Mouse (Mus musculus) CH12.LX (cell line): ENCODE data around the gene Prkcsh. TPM values are rescaled to one million over a fixed set of nuclear protein-coding genes. Genes with fewer than 3 reads are reported as not detected.

Source experiments
- DNase-seq: peaks from one replicate; pipeline ENCODE4 v3.0.0-alpha.2; 2013; ENCODE audit errors: extremely low read depth
- H3K27ac ChIP-seq: 2 replicates; pipeline ENCODE4 v1.5.1; 2012; ENCODE audit warnings: low read depth, mild to moderate bottlenecking, control low read depth, moderate library complexity; ENCODE audit not compliant: insufficient read depth
- H3K27me3 ChIP-seq: replicated peaks from 2 replicates; pipeline ENCODE3; 2012; ENCODE audit warnings: inconsistent platforms
- H3K36me3 ChIP-seq, 2 experiments: replicated peaks in 1 of 2; 2 replicates each; pipeline versions ENCODE3 to v1.6.1; 2012; ENCODE audit warnings: inconsistent platforms in 1 of 2, low read length in 1 of 2, mild to moderate bottlenecking in 1 of 2, mixed read lengths in 1 of 2, moderate library complexity in 1 of 2; ENCODE audit not compliant: control insufficient read depth in 1 of 2, insufficient read depth in 1 of 2
- H3K4me1 ChIP-seq, 2 experiments: 2 replicates each; pipeline ENCODE4 v1.6.1; 2012; ENCODE audit warnings: inconsistent platforms in 1 of 2, moderate library complexity in 1 of 2; ENCODE audit not compliant: insufficient read depth in 2 of 2, control insufficient read depth in 1 of 2
- H3K4me2 ChIP-seq: 2 replicates; pipeline ENCODE4 v1.6.1; 2012; ENCODE audit warnings: low read depth, mild to moderate bottlenecking, control low read depth; ENCODE audit not compliant: poor library complexity, insufficient read depth, severe bottlenecking
- H3K4me3 ChIP-seq, 3 experiments: fragments of 150-350 bp in 1 of 3; sonication (generic) in 1 of 3; replicated peaks in 1 of 3; 2 replicates each; pipeline versions ENCODE3 to v1.5.1; 2011 to 2012; ENCODE audit warnings: low read depth in 2 of 3, low read length in 2 of 3, mild to moderate bottlenecking in 2 of 3, moderate library complexity in 2 of 3, control low read depth in 1 of 3, improper control_type of control experiment in 1 of 3, inconsistent platforms in 1 of 3, mixed read lengths in 1 of 3; ENCODE audit not compliant: poor library complexity in 1 of 3
- H3K79me2 ChIP-seq: replicated peaks from 2 replicates; pipeline ENCODE4 v1.6.1; 2012; ENCODE audit warnings: mild to moderate bottlenecking, moderate library complexity; ENCODE audit not compliant: control insufficient read depth, poor library complexity, insufficient read depth, severe bottlenecking; ENCODE audit errors: extremely low read depth
- H3K9ac ChIP-seq: 2 replicates; pipeline ENCODE4 v1.6.1; 2012; ENCODE audit warnings: low read depth, mild to moderate bottlenecking, control low read depth, moderate library complexity; ENCODE audit not compliant: insufficient read depth
- H3K9me3 ChIP-seq: replicated peaks from 2 replicates; pipeline ENCODE3; 2012; ENCODE audit warnings: low read length, inconsistent platforms, mixed read lengths
- BHLHE40 ChIP-seq: IDR thresholded peaks from 2 replicates; pipeline ENCODE4 v1.6.1; 2011; ENCODE audit warnings: mild to moderate bottlenecking, low read depth, low read length, improper control_type of control experiment
- CHD1 ChIP-seq: IDR thresholded peaks from 2 replicates; pipeline ENCODE4 v1.6.1; 2012; ENCODE audit warnings: low read depth, low read length, improper control_type of control experiment, inconsistent platforms
- CHD2 ChIP-seq: IDR thresholded peaks from 2 replicates; pipeline ENCODE4 v1.6.1; 2011; ENCODE audit warnings: low read length, improper control_type of control experiment
- ELF1 ChIP-seq: IDR thresholded peaks from 2 replicates; pipeline ENCODE4 v1.6.1; 2014; ENCODE audit warnings: low read depth, mild to moderate bottlenecking, inconsistent platforms, low read length, improper control_type of control experiment
- EP300 ChIP-seq: IDR thresholded peaks from 2 replicates; pipeline ENCODE4 v1.6.1; 2011; ENCODE audit warnings: low read length, improper control_type of control experiment
- ETS1 ChIP-seq: conservative IDR thresholded peaks from 2 replicates; pipeline ENCODE4 v1.6.1; 2012; ENCODE audit warnings: low read depth, mild to moderate bottlenecking, inconsistent platforms, low read length, improper control_type of control experiment, moderate library complexity
- GABPA ChIP-seq: IDR thresholded peaks from 2 replicates; pipeline ENCODE4 v1.6.1; 2012; ENCODE audit warnings: low read depth, low read length, improper control_type of control experiment, inconsistent platforms; ENCODE audit not compliant: insufficient replicate concordance
- HCFC1 ChIP-seq: IDR thresholded peaks from 2 replicates; pipeline ENCODE4 v1.6.1; 2012; ENCODE audit warnings: low read depth, mild to moderate bottlenecking, inconsistent platforms, low read length, improper control_type of control experiment
- JUN ChIP-seq: IDR thresholded peaks from 2 replicates; pipeline ENCODE4 v1.6.1; 2011; ENCODE audit warnings: low read depth, mild to moderate bottlenecking, low read length, improper control_type of control experiment, moderate library complexity; ENCODE audit not compliant: insufficient read depth
- JUND ChIP-seq: conservative IDR thresholded peaks from 2 replicates; pipeline ENCODE4 v1.6.1; 2011; ENCODE audit warnings: low read depth, low read length, improper control_type of control experiment
- MAFK ChIP-seq: IDR thresholded peaks from 2 replicates; pipeline ENCODE4 v1.6.1; 2011; ENCODE audit warnings: low read length, improper control_type of control experiment; ENCODE audit not compliant: insufficient replicate concordance
- MAX ChIP-seq: IDR thresholded peaks from 2 replicates; pipeline ENCODE4 v1.6.1; 2011; ENCODE audit warnings: low read length, improper control_type of control experiment
- MEF2A ChIP-seq: IDR thresholded peaks from 2 replicates; pipeline ENCODE4 v1.6.1; 2014; ENCODE audit warnings: low read depth, mild to moderate bottlenecking, inconsistent platforms, low read length, improper control_type of control experiment, borderline replicate concordance
- MXI1 ChIP-seq: IDR thresholded peaks from 2 replicates; pipeline ENCODE4 v1.6.1; 2011; ENCODE audit warnings: mild to moderate bottlenecking, low read depth, low read length, improper control_type of control experiment
- NELFE ChIP-seq: IDR thresholded peaks from 2 replicates; pipeline ENCODE4 v1.6.1; 2011; ENCODE audit warnings: low read depth, low read length, improper control_type of control experiment
- NRF1 ChIP-seq: IDR thresholded peaks from 2 replicates; pipeline ENCODE4 v1.6.1; 2014; ENCODE audit warnings: low read depth, mild to moderate bottlenecking, inconsistent platforms, low read length, improper control_type of control experiment, moderate library complexity
- PAX5 ChIP-seq: IDR thresholded peaks from 2 replicates; pipeline ENCODE4 v1.6.1; 2012; ENCODE audit warnings: low read length, inconsistent platforms, mixed read lengths
- POLR2AphosphoS2 ChIP-seq: IDR thresholded peaks from 2 replicates; pipeline ENCODE4 v1.6.1; 2011; ENCODE audit warnings: low read depth, low read length, improper control_type of control experiment
- RCOR1 ChIP-seq: conservative IDR thresholded peaks from 2 replicates; pipeline ENCODE4 v1.6.1; 2012; ENCODE audit warnings: low read depth, mild to moderate bottlenecking, inconsistent platforms, low read length, improper control_type of control experiment
- SMC3 ChIP-seq: IDR thresholded peaks from 2 replicates; pipeline ENCODE4 v1.6.1; 2011; ENCODE audit warnings: low read depth, low read length, improper control_type of control experiment
- TBP ChIP-seq: conservative IDR thresholded peaks from 2 replicates; pipeline ENCODE4 v1.6.1; 2011; ENCODE audit warnings: low read depth, low read length, improper control_type of control experiment
- ZC3H11A ChIP-seq: IDR thresholded peaks from 2 replicates; pipeline ENCODE4 v1.6.1; 2012; ENCODE audit warnings: low read depth, mild to moderate bottlenecking, inconsistent platforms, low read length, improper control_type of control experiment
- ZMIZ1 ChIP-seq: IDR thresholded peaks from 2 replicates; pipeline ENCODE4 v1.6.1; 2012; ENCODE audit warnings: low read depth, mild to moderate bottlenecking, inconsistent platforms, low read length, improper control_type of control experiment
- ZNF384 ChIP-seq: IDR thresholded peaks from 2 replicates; pipeline ENCODE4 v1.6.1; 2012; ENCODE audit warnings: low read depth, low read length, improper control_type of control experiment, inconsistent platforms
- dilution Hi-C: fragments of 300-500 bp; cut with MboI; formaldehyde crosslinking; loops from 2 replicates; pipeline ENCODE4 v1.14.3; 2020; ENCODE audit warnings: low sequenced_read_pairs; ENCODE audit not compliant: extremely low pct_unique_long_range_greater_than_20kb, extremely low pct_ligation_motif_present
- in situ Hi-C: fragments of 300-500 bp; cut with MboI; formaldehyde crosslinking; loops from 3 replicates; pipeline ENCODE4 v1.14.3; 2019; ENCODE audit warnings: low sequenced_read_pairs, low pct_ligation_motif_present, low pct_unique_long_range_greater_than_20kb, mixed read lengths
- polyA plus RNA-seq: library from polyadenylated mRNA; unstranded; fragments of >175 nt; gene quantifications from 2 replicates; pipeline ENCODE4 v1.2.1, GENCODE M21; 2012; ENCODE audit warnings: low read depth; ENCODE audit not compliant: insufficient read length
- total RNA-seq, 2 experiments: library from RNA; depleted of rRNA; stranded (reverse); fragments of 300-350 nt in 1 of 2; fragments of >200 nt in 1 of 2; gene quantifications; 2 replicates each; pipeline ENCODE4 v1.2.3; 2012 to 2014

The Prkcsh gene
- total and polyA plus RNA-seq, 3 experiments: 72.1 to 160 (median 148) TPM

DNA sequence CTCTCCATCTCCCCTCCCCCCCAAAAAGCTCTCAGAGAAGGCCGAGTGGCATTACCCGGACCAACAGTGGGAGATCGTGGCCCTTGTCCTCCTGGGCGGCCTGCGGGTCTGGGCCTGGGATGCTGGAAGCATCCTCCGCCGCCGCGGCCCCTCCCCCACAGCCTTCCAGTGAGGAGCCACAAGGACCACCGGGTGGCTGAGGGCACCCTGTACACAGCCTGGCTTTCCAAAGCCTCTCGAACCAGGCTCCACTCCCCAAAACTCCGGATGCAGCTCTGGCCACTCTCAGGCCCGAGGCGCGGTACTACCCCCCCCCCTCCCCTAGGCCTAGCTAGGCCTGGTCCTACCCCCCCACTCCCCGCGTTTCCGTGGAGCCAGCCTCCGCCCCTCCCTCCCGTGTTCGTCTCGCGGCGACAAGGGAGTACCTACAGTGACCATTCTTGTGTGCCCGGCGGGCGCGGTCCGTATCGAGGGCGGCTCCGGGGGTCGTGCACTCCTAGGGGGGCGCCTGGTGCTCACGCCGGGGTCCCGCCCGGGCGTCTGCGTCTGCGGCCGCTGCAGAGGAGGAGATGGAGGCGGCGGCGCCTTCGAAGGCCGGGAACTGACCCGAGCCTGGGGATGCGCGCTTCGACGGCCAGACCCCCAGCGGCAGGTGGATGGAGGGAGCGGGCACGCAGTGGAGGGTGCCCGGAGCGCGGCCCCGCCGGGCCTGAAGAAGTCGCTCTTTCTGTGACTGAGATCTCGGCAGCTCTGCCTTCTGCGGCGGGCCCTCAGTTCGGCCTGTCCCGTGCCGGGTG is 48.8 kb downstream of the Prkcsh start:
- TF ChIP-seq JUN (no peak), MXI1 (no peak), PAX5 (no peak), ZNF384 (no peak), MAX (no peak), NELFE (no peak), SMC3 (no peak), ZC3H11A (no peak), GABPA (no peak), CHD2 (no peak), BHLHE40 (no peak), EP300 (no peak), JUND (no peak), POLR2AphosphoS2 (no peak), MAFK (no peak)
- TF ChIP-seq, all 38 proteins: peak for 0
- Histone ChIP-seq H3K27me3 (no peaks in the 10 kb centered on the region), H3K4me1 (no peaks in the 10 kb centered on the region), H3K79me2 (no peaks in the 10 kb centered on the region), H3K9me3 (peaks cover 2% of the 10 kb centered on the region), H3K4me2 (no peak overlapping the region), H3K9ac (no peak overlapping the region), H3K4me3 (no peak overlapping the region), H3K27ac (no peak overlapping the region), H3K36me3 (peaks cover 10 to 20% of the 10 kb centered on the region in 2 experiments)
- DNase-seq: no peak
- in situ Hi-C loops: no loop called here
- dilution Hi-C loops: no loop called here

- TF ChIP-seq CHD1 (no peak), ETS1 (no peak), ZNF384 (no peak), HCFC1 (no peak), MXI1 (no peak), RCOR1 (no peak), POLR2AphosphoS2 (no peak), NELFE (no peak), JUND (no peak), NRF1 (no peak), MEF2A (no peak), ZMIZ1 (no peak), TBP (no peak), MAFK (no peak), ELF1 (no peak), SMC3 (no peak)
- TF ChIP-seq, all 38 proteins: peak for 0
- Histone ChIP-seq H3K9ac (no peak within 1 kb of the TSS), H3K27ac (no peak within 1 kb of the TSS), H3K4me2 (no peak within 1 kb of the TSS), H3K36me3 (peaks cover 12 to 24% of the 10 kb centered on the region in 2 experiments), H3K27me3 (no peaks in the 10 kb centered on the region), H3K4me1 (no peaks in the 10 kb centered on the region), H3K79me2 (no peaks in the 10 kb centered on the region), H3K4me3 (no peak within 1 kb of the TSS), H3K9me3 (peaks cover 2% of the 10 kb centered on the region)
- dilution Hi-C loops (no loop called here), in situ Hi-C loops (no loop called here)
- no peak for DNase-seq
These were observed 49.3 kb downstream of the Prkcsh start, which contains the start of gene Elavl3 for GRCm38 (mm10) chr9:22051958-22052254. Elavl3 (minus strand) TSS chr9:22052023.
